Mouse (Mus musculus): ENCODE measurements around the gene Ahnak2. TPM values are rescaled to one million over a fixed set of nuclear protein-coding genes. Genes with fewer than 3 reads are reported as not detected.

Gene Ahnak2
- total and polyA plus RNA-seq, 2 experiments from 2014 or later: 2.4 to 10.5 TPM

GRCm38 (mm10) chr12:112723028-112723330 is 79.5 kb downstream of the Ahnak2 start:
- no peak for TF ChIP-seq CTCF (IDR thresholded peaks at IDR 0.05; ENCODE audit: low read depth)
- TF ChIP-seq EP300 (IDR thresholded peaks at IDR 0.05; ENCODE audit: low read depth): no peak
- Histone ChIP-seq H3K36me3 (replicated peaks; ENCODE audit: control insufficient read depth, insufficient read depth, low read length) (no peaks in the 10 kb centered on the region), H3K27me3 (ENCODE audit: control insufficient read depth, insufficient read depth, low read length) (0 out of 2 replicates have a peak, but pooled peaks cover 7% of the 10 kb centered on the region), H3K27ac (ENCODE audit: low read depth) (no peak overlapping the region), H3K9ac (replicated peaks; ENCODE audit: low read depth, low read length) (peak overlapping the region; percentile 79; the same call in 1 of the 2 replicates), H3K9me3 (replicated peaks; ENCODE audit: control insufficient read depth, low read length) (no peaks in the 10 kb centered on the region), H3K4me1 (ENCODE audit: control insufficient read depth, insufficient read depth) (peaks cover 12% of the 10 kb centered on the region; the same call in 1 of the 2 replicates), H3K4me3 (ENCODE audit: low read depth, low read length) (peak overlapping the region; percentile 69), H3K4me2 (ENCODE audit: low read depth, low read length) (peak overlapping the region; percentile 99)
- 32% methylated on average over 5 of the region's 5 CpGs for WGBS
- DNase-seq (ENCODE audit: low spot score) (no peak), ATAC-seq (ENCODE audit: insufficient read depth, low read depth) (no peak)

GRCm38 (mm10) chr12:112722240-112723027 is 80.0 kb downstream of the Ahnak2 start:
- H3K9me3 ChIP-seq (replicated peaks; ENCODE audit: control insufficient read depth, low read length): no peaks in the 10 kb centered on the region
- peak overlapping the region; percentile 69 for H3K4me3 ChIP-seq (ENCODE audit: low read depth, low read length)
- DNase-seq (ENCODE audit: low spot score): no peak
- ATAC-seq (ENCODE audit: insufficient read depth, low read depth): peak; percentile 53
- WGBS: under 1% methylated on average over 32 of the region's 75 CpGs
- peak overlapping the region; percentile 39; the same call in 1 of the 2 replicates for H3K27ac ChIP-seq (ENCODE audit: low read depth)
- TF ChIP-seq CTCF (IDR thresholded peaks at IDR 0.05; ENCODE audit: low read depth): no peak
- no peak for TF ChIP-seq EP300 (IDR thresholded peaks at IDR 0.05; ENCODE audit: low read depth)
- H3K4me2 ChIP-seq (ENCODE audit: low read depth, low read length): peak overlapping the region; percentile 99
- 0 out of 2 replicates have a peak, but pooled peaks cover 7% of the 10 kb centered on the region for H3K27me3 ChIP-seq (ENCODE audit: control insufficient read depth, insufficient read depth, low read length)
- peaks cover 12% of the 10 kb centered on the region; the same call in 1 of the 2 replicates for H3K4me1 ChIP-seq (ENCODE audit: control insufficient read depth, insufficient read depth)
- peak overlapping the region; percentile 79 for H3K9ac ChIP-seq (replicated peaks; ENCODE audit: low read depth, low read length)
- no peaks in the 10 kb centered on the region for H3K36me3 ChIP-seq (replicated peaks; ENCODE audit: control insufficient read depth, insufficient read depth, low read length)

Small RNAs within 50 kb of the gene (microRNA-seq; reads per million reads assigned to microRNA genes)
- not detected for gene Mir6940

Other genes starting within 250 kb of the Ahnak2 start
- 15.1 and 17.1 TPM in 2 replicates for gene Inf2, start 213.9 kb downstream of the Ahnak2 start, total RNA-seq (2014; rRNA removed; ENCODE audit: low replicate concordance)
- gene Inf2, start 213.9 kb downstream of the Ahnak2 start, polyA plus RNA-seq (2015; fragmentation: Nextera tagmentation; extraction: Ambion mirVana): 1.8 and 2.7 TPM in 2 replicates
- 86.8 and 106 TPM in 2 replicates for gene Adssl1, start 182.6 kb downstream of the Ahnak2 start, total RNA-seq (2014; rRNA removed; ENCODE audit: low replicate concordance)
- 159 and 176 TPM in 2 replicates for gene Adssl1, start 182.6 kb downstream of the Ahnak2 start, polyA plus RNA-seq (2015; fragmentation: Nextera tagmentation; extraction: Ambion mirVana)
- gene Siva1, start 158.0 kb downstream of the Ahnak2 start, total RNA-seq (2014; rRNA removed; ENCODE audit: low replicate concordance): 92.0 and 107 TPM in 2 replicates
- 62.2 and 71.1 TPM in 2 replicates for gene Siva1, start 158.0 kb downstream of the Ahnak2 start, polyA plus RNA-seq (2015; fragmentation: Nextera tagmentation; extraction: Ambion mirVana)
- 206 and 234 TPM in 2 replicates for gene Akt1, start 127.8 kb downstream of the Ahnak2 start, total RNA-seq (2014; rRNA removed; ENCODE audit: low replicate concordance)
- gene Akt1, start 127.8 kb downstream of the Ahnak2 start, polyA plus RNA-seq (2015; fragmentation: Nextera tagmentation; extraction: Ambion mirVana): 60.6 and 70.9 TPM in 2 replicates
- 3.2 and 18.3 TPM in 2 replicates for gene Zbtb42, start 123.8 kb downstream of the Ahnak2 start, total RNA-seq (2014; rRNA removed; ENCODE audit: low replicate concordance)
- gene Zbtb42, start 123.8 kb downstream of the Ahnak2 start, polyA plus RNA-seq (2015; fragmentation: Nextera tagmentation; extraction: Ambion mirVana): 4.6 TPM in 2 replicates
- 10.1 and 17.6 TPM in 2 replicates for gene Cep170b, start 82.2 kb downstream of the Ahnak2 start, total RNA-seq (2014; rRNA removed; ENCODE audit: low replicate concordance)
- 1.8 and 2.4 TPM in 2 replicates for gene Cep170b, start 82.2 kb downstream of the Ahnak2 start, polyA plus RNA-seq (2015; fragmentation: Nextera tagmentation; extraction: Ambion mirVana)
- 6.8 and 7.2 TPM in 2 replicates for gene Pld4, start 42.0 kb downstream of the Ahnak2 start, total RNA-seq (2014; rRNA removed; ENCODE audit: low replicate concordance)
- gene Pld4, start 42.0 kb downstream of the Ahnak2 start, polyA plus RNA-seq (2015; fragmentation: Nextera tagmentation; extraction: Ambion mirVana): 3.4 and 4.7 TPM in 2 replicates
- gene Clba1, start 6.3 kb upstream of the Ahnak2 start, total RNA-seq (2014; rRNA removed; ENCODE audit: low replicate concordance): 7.1 and 9.4 TPM in 2 replicates
- gene Clba1, start 6.3 kb upstream of the Ahnak2 start, polyA plus RNA-seq (2015; fragmentation: Nextera tagmentation; extraction: Ambion mirVana): 6.7 and 8.2 TPM in 2 replicates
- 27.7 and 32.2 TPM in 2 replicates for gene Cdca4, start 26.8 kb upstream of the Ahnak2 start, total RNA-seq (2014; rRNA removed; ENCODE audit: low replicate concordance)
- 18.6 and 19.1 TPM in 2 replicates for gene Cdca4, start 26.8 kb upstream of the Ahnak2 start, polyA plus RNA-seq (2015; fragmentation: Nextera tagmentation; extraction: Ambion mirVana)
- gene Gpr132, start 65.6 kb upstream of the Ahnak2 start, total RNA-seq (2014; rRNA removed; ENCODE audit: low replicate concordance): 0.38 TPM in 1 of 2 replicates, not detected in the other
- gene Gpr132, start 65.6 kb upstream of the Ahnak2 start, polyA plus RNA-seq (2015; fragmentation: Nextera tagmentation; extraction: Ambion mirVana): 0.04 TPM in 1 of 2 replicates, not detected in the other
- 22.7 and 58.5 TPM in 2 replicates for gene Jag2, start 127.1 kb upstream of the Ahnak2 start, total RNA-seq (2014; rRNA removed; ENCODE audit: low replicate concordance)
- 1.8 and 3.3 TPM in 2 replicates for gene Jag2, start 127.1 kb upstream of the Ahnak2 start, polyA plus RNA-seq (2015; fragmentation: Nextera tagmentation; extraction: Ambion mirVana)
- 13.5 and 33.9 TPM in 2 replicates for gene Nudt14, start 139.5 kb upstream of the Ahnak2 start, total RNA-seq (2014; rRNA removed; ENCODE audit: low replicate concordance)
- 28.2 and 33.2 TPM in 2 replicates for gene Nudt14, start 139.5 kb upstream of the Ahnak2 start, polyA plus RNA-seq (2015; fragmentation: Nextera tagmentation; extraction: Ambion mirVana)
- 62.7 and 70.2 TPM in 2 replicates for gene Btbd6, start 173.8 kb upstream of the Ahnak2 start, total RNA-seq (2014; rRNA removed; ENCODE audit: low replicate concordance)
- gene Btbd6, start 173.8 kb upstream of the Ahnak2 start, polyA plus RNA-seq (2015; fragmentation: Nextera tagmentation; extraction: Ambion mirVana): 20.4 and 21.6 TPM in 2 replicates
- 26.0 and 51.9 TPM in 2 replicates for gene Brf1, start 198.0 kb upstream of the Ahnak2 start, total RNA-seq (2014; rRNA removed; ENCODE audit: low replicate concordance)
- 24.5 TPM in 2 replicates for gene Brf1, start 198.0 kb upstream of the Ahnak2 start, polyA plus RNA-seq (2015; fragmentation: Nextera tagmentation; extraction: Ambion mirVana)
- gene Pacs2, start 211.9 kb upstream of the Ahnak2 start, total RNA-seq (2014; rRNA removed; ENCODE audit: low replicate concordance): 20.4 and 38.5 TPM in 2 replicates
- 4.3 and 5.1 TPM in 2 replicates for gene Pacs2, start 211.9 kb upstream of the Ahnak2 start, polyA plus RNA-seq (2015; fragmentation: Nextera tagmentation; extraction: Ambion mirVana)

All from heart, postnatal 0 days (tissue).